Mouse (Mus musculus): ENCODE measurements around the gene Fndc3b.

DNA sequence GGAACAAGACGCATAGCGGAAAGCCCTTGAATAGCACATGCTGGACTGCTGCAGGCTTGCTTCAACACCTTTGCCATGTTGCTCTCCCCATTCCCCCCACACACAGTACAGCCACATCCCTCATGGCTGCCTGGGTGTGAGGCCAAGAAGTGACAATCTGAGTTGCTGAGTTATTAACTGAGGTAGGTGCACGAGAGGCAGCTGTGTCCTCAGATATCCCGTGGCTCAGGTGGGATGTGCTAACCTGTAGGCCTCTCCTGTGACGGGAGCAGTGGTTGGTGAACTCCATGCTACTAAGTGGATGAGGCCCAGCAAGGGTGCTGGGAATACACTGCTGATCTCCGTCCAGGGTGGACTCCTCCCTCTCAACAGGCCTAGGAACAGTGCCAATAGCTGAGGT is 288.6 kb downstream of the Fndc3b start:
- TF ChIP-seq TAL1 (IDR thresholded peaks at IDR 0.05; ENCODE audit: low read length) (no peak), GATA1 (IDR thresholded peaks at IDR 0.05; ENCODE audit: low read length) (no peak)
